Mouse (Mus musculus): Measurements from ENCODE around the gene Pld5. TPM values are rescaled to one million over a fixed set of nuclear protein-coding genes. Genes with fewer than 3 reads are reported as not detected.

Pld5 gene
- total RNA-seq, 4 experiments from 2014 or later, result 0.14 to 0.25 (median 0.24) TPM; not detected in 1

DNA sequence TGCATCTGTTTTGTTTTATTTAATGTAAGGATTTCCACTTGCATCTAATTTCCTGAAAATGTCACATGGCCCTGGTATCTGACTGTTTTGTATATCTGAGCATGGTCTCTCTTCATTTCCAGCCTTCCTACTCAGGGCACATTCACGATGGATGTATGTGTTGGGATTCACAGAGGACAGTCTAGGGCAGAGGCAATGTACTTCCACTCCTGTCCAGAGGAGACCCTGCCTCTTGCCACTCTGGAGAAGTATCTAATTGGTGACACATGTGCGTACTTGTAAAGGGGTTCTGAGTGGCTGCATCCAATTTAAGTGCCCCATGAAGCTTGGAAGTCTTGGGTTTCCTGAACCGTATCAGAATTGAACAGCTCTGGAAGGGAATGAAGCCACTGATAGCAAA lies 324.7 kb downstream of the Pld5 start:
- no peak for DNase-seq (ENCODE audit: low spot score)

DNA sequence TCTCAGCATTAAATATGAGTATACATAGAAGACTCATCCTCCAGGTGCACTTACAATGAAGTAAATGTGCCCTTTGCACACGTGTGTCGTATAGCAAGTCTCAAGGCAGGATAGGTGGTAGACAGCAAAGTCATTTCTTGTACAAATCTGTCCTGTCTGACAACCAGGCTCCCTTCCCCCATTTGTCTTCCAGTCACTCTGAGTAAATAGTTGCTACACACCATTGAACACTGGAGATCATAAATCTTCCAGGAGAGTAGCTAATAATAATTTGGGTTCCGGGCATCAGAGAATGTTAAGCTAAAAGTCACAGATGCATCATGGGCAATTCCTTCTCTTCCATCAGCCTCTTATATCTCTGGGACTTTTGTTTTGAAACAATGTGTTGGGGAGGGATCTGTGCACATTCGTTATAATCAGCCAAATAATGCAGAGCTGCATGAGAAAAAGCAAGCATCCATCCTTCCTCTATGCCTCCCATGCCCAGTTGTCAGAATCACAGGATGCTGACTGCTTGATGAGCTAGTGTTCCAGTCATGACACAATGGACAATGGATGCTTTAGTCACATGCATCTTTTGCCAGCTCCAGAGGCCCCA lies 328.3 kb downstream of the Pld5 start:
- DNase-seq (ENCODE audit: low spot score), result no peak

DNA sequence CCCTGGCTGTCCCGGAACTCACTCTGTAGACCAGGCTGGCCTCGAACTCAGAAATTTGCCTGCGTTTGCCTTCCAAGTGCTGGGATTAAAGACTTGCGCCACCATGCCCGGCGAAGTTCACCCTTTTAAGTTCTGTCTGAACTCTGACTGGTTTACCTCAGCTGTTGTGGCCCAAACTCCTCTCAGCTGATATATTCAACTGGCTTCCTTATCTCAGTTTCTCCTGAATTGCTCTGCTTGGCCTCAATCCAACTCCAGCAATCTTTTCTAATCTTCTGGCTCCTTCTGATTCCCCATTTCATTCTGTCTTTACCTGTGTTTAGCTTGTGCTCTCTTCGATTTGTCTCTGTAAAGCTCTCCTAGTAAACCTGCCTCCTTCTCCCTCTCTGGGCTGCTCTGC lies 331.9 kb downstream of the Pld5 start:
- DNase-seq (ENCODE audit: low spot score), result no peak

DNA sequence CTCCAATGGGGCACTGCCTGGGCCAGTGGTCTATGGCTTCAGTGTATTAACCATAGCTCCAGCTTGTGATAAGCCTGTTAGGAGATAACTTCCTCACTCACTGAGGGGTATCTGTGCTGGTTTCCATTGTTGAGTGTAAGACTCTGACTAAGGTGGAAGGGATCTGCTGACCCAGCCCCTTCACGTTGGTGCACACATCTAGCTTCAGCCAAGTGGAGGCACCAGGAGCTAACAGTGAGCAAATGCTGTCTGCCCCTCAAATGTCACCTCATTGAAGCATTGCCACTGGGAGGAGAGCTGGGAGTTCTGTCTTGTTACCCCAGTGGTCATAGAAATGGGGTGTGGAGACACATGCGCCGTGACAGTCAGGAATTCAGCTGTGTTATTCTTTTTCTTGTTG lies 336.4 kb downstream of the Pld5 start:
- DNase-seq (ENCODE audit: low spot score), result no peak

DNA sequence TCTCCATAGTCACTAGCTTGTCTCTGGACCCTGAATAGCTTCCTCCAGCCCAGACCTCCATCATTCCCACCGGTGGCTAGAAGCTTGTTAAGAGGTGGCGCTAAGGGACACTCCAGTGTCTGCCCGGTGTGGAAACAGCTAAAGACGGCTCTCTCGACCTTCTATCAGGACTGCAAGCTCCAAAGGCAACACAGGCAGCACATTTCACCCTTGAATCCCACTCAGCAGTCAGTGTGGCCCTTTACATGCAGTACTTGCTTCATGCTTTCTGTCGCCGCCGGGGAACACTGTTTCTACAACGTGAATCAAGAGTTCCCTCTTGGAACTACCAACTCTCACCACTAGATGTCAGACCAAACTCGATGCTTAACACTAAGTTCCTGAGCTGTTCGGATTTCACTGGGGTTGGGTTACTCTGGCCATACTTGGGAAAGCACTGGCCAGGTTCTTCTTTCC lies 338.8 kb downstream of the Pld5 start:
- peak; percentile 48 for DNase-seq (ENCODE audit: low spot score)

DNA sequence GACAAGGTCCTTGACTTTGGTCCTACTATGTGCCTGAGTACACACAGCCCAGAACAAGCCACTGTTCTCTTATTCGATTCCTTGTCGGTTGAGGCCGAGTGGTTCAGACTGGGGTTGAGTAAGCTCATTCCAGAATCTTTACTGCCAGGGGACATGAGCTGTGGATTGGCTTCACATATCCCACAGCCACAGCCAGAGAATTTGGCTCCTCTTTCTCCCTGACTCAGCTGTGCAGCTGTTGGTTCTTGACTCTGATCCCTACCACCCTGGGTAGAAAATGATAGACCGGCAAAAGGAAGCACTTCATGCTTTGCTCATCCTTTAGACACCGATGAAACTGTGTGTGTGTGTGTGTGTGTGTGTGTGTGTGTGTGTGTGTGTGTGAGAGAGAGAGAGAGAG lies 343.7 kb downstream of the Pld5 start:
- DNase-seq (ENCODE audit: low spot score), result peak; percentile 12

DNA sequence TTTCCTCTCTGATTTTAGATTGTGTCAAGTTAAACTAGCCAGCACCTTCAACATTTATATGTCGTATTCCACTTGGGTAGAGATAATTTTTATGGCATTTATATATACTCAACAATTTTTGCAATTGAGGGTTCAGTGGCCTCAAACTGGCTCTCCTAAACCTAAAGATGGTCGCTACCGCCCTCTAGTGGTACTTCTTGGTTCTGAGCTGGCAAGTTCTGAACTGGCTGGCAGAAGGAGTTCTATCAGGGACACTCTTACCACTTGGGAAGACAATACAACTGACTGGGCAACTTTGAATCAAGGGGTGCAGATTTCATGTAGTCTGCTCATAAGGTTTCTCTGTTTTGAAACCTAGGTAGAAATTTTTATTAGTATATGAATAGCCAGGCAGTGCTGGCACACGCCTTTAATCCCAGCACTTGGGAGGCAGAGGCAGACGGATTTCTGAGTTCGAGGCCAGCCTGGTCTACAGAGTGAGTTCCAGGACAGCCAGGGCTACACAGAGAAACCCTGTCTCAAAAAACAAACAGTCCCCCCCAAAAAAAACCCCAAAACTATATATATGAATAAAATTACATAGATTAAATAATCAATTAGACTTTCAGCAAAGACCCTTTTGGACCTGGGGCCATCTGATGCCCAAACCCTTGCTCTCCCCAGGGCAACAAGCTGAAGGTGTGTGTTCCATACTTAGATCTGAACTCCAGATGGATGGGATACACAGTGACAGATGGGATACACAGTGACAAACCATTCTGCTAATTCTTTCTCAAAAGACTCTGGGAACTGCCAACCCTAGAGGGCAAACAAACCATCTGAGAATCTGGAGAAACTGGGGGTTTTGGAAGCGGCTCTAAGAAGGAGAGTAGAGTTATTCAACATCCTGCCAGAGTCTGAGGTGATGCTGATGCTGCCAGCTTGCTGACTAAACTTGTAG lies 351.0 kb downstream of the Pld5 start:
- DNase-seq (ENCODE audit: low spot score), result peak; percentile 72

DNA sequence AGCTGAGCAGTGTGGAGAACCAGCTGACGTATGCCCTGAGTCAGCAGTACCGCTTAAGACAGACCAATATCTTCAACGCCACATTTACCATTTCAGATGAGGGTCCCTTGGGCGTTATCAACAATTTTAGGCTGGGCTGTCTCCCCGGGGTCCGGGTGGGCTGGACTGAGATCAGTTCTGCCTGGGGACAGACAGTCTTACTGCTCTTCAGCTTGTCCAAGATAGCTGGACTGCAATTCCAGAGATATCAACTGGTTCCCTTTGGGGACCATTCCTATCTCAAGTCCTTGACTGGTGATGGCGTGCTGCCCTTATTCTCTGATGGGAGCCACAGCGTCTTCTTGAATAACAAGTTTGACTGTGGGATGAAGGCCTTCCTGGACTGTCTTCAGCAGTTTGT lies 354.0 kb downstream of the Pld5 start:
- peak; percentile 6 for DNase-seq (ENCODE audit: low spot score)

DNA sequence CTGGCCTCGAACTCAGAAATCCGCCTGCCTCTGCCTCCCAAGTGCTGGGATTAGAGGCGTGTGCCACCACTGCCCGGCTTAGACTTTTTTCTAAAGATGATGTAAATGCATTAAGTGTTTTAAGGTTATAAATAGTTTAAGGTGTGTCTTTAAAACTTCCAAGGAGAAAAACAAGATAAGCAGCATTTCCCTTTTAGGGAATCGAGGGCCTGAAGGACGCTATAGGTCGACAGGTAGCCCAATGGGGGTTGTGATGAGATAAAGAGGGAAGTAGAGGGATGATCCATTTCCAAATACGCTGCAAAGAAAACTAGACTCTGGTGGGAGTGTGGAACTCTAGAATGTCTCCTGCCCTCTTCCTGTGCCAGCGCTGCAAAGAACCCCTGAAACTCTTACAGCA lies 355.1 kb downstream of the Pld5 start, which contains the start of gene Gm38100:
TSS of gene Gm38100 (plus strand) at position 301 of the 400 bp plus-strand sequence.
- DNase-seq (ENCODE audit: low spot score), result no peak

DNA sequence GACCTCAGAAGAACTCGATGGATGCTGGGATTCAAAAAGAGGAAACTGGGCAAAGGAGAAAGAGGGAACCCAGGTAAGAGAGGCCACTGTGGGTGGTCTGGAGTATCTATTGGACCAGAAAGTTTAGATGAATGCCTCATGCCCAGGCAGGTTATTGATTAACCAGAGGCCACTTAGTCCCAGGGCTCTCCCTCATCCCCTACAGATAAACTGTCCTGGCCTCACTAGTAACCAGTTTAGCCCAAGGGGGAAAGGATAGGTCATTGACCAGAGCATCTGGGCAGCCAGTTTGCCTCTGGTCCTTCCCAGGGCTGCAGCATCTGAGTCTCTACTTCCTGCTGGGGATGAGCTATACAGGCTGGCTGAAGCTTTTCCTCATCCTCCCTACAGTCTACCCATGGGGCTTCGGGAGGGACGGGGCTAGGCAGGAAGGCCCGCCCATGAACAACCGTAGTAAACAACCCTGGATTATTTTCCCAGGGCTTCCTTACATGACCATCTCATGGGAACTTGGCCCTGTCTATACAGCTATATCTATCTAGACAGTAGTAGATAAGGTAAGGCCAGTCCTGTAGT lies 361.3 kb downstream of the Pld5 start:
- DNase-seq (ENCODE audit: low spot score), result no peak
